Comparison of ENCODE assay signal across 10 mouse cellular contexts in the genomic region with DNA sequence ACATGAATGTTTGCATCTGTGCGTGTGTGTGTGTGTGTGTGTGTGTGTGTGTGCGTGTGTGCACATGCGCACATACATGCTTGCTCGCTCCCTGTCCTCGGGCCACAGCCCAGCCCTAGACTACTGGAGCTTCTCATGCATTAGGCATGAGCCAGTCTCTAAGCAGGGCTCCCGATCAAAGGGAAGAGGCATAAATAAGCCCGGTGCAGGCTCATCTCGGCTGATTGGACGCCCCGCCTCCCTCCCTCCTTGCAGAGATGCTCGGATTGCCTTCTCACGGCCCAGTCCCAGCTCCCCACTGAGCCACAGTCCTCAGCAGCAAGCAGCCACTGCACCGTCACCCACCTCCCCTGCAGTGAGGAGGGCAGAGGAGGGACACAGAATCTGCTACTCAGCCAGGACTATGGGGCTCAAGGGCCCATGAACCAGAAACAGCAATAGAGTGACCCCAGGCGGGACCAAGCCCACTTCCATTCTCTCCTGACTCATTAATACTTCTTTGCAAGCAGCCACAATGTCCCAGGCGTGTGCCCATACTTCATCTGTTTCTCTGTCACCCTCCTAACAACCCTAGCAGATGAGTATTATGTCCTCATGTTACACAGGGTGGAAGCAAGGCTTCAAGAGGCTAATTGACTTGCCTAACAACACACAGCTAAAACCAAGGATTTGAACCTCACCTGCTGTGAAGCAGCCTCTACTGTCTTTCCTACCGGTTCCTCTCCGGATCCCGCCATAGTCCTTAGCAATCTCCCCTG.
DNase-seq lines count a peak whose midpoint lies in the region; ATAC-seq and TF ChIP-seq lines count a peak whose summit lies in the region.
"Had no signal": no experiment of that assay in that cellular context is flagged by ENCODE, and none has a peak within 500 bp of the region (broad histone marks: within the 10 kb centered on the region; RNA-seq: fewer than 3 reads in every experiment).

No protein-coding gene starts in this region.

- H3K4me2 ChIP-seq in forebrain, embryonic 15.5 days (replicated peaks), result no peak overlapping the region
- H3K4me2 ChIP-seq in midbrain, embryonic 15.5 days, result peak overlapping the region; percentile 5; the same call in 1 of the 2 replicates

- H3K27me3 ChIP-seq in forebrain, embryonic 15.5 days, result peaks cover 4% of the 10 kb centered on the region; the same call in 1 of the 2 replicates
- H3K27me3 ChIP-seq in midbrain, embryonic 15.5 days (replicated peaks), result no peaks in the 10 kb centered on the region; the same call in 1 of the 2 replicates
- no peaks in the 10 kb centered on the region for H3K27me3 ChIP-seq in thymus, adult 2 months (ENCODE audit: control insufficient read depth, insufficient read depth, low read length)

- no peaks in the 10 kb centered on the region for H3K9me3 ChIP-seq in forebrain, embryonic 15.5 days
- H3K9me3 ChIP-seq in midbrain, embryonic 15.5 days, result no peaks in the 10 kb centered on the region

- H3K36me3 ChIP-seq in forebrain, embryonic 15.5 days, result no peaks in the 10 kb centered on the region
- H3K36me3 ChIP-seq in midbrain, embryonic 15.5 days (replicated peaks), result no peaks in the 10 kb centered on the region
- no peaks in the 10 kb centered on the region for H3K36me3 ChIP-seq in thymus, adult 2 months (ENCODE audit: control insufficient read depth, insufficient read depth, low read length)

- peak; percentile 51 for DNase-seq in MN1 (ENCODE audit: low spot score)
- peak; percentile 57 for DNase-seq in brain, adult 2 months (ENCODE audit: low read depth, low spot score)
- no peak for DNase-seq in adrenal gland, adult 18-20 months (ENCODE audit: low spot score in 2 of 2)
- DNase-seq in thymus, adult 2 months, result no peak
- DNase-seq: heart, adult 2 months; lung, postnatal 14 days had no signal

- no peak for TF ChIP-seq CTCF in thymus, adult 2 months (IDR thresholded peaks at IDR 0.05; ENCODE audit: borderline replicate concordance, control insufficient read depth, extremely low read depth, insufficient read depth, low read length, poor library complexity)

- H3K4me3 ChIP-seq in forebrain, embryonic 15.5 days, result no peak overlapping the region
- H3K4me3 ChIP-seq in midbrain, embryonic 15.5 days, result no peak overlapping the region
- no peak overlapping the region for H3K4me3 ChIP-seq in thymus, adult 2 months (ENCODE audit: control insufficient read depth, insufficient read depth, low read length)
- H3K4me3 ChIP-seq: erythroblast, embryonic 14.5 days; heart, adult 2 months had no signal

- peaks cover 55% of the 10 kb centered on the region for H3K4me1 ChIP-seq in forebrain, embryonic 15.5 days
- peaks cover 31% of the 10 kb centered on the region for H3K4me1 ChIP-seq in midbrain, embryonic 15.5 days
- no peaks in the 10 kb centered on the region for H3K4me1 ChIP-seq in thymus, adult 2 months (replicated peaks; ENCODE audit: control insufficient read depth, insufficient read depth, low read length)

- no peak overlapping the region for H3K9ac ChIP-seq in forebrain, embryonic 15.5 days (replicated peaks)
- no peak overlapping the region for H3K9ac ChIP-seq in midbrain, embryonic 15.5 days

- ATAC-seq in forebrain, embryonic 15.5 days (replicated peaks), result peak; percentile 93
- ATAC-seq in midbrain, embryonic 15.5 days (replicated peaks), result peak; percentile 95
- ATAC-seq in erythroblast, adult 5-6 weeks (replicated peaks; ENCODE audit: low FRiP score, poor library complexity, severe bottlenecking), result no peak

- peak overlapping the region; percentile 73 for H3K27ac ChIP-seq in forebrain, embryonic 15.5 days (replicated peaks)
- peak overlapping the region; percentile 78 for H3K27ac ChIP-seq in midbrain, embryonic 15.5 days
- H3K27ac ChIP-seq in thymus, adult 2 months (ENCODE audit: control insufficient read depth, insufficient read depth, low read length), result no peak overlapping the region
- H3K27ac ChIP-seq: heart, adult 2 months had no signal

- TF ChIP-seq POLR2A in thymus, adult 2 months (IDR thresholded peaks at IDR 0.05; ENCODE audit: control insufficient read depth, extremely low read depth, insufficient read depth, low read length, poor library complexity), result no peak

- WGBS in forebrain, embryonic 15.5 days, result 9% methylated on average over 18 of the region's 18 CpGs
- WGBS in midbrain, embryonic 15.5 days, result 5% methylated on average over 18 of the region's 18 CpGs
- 32% methylated on average over 18 of the region's 18 CpGs for WGBS in thymus, adult 2 months

Comparison
In these comparisons a context has a peak if more than half of its experiments do, and no peak if none do; other contexts are left out.
1. DNase-seq: peak in MN1 (single experiment) and brain, adult 2 months (single experiment); none in adrenal gland, adult 18-20 months (0 of 2) and thymus, adult 2 months (single experiment).